Mouse (Mus musculus): ENCODE data around the gene Milr1. TPM values are rescaled to one million over a fixed set of nuclear protein-coding genes. Genes with fewer than 3 reads are reported as not detected.
"Not testable (repeated sequence)": the region's sequence is repeated elsewhere in the genome, so short reads cannot be mapped to it uniquely, and the experiment has no call there.

The Milr1 gene
- polyA plus RNA-seq, 1 experiment from 2014 or later = 1.2 TPM

- under 1% methylated on average over 56 of the region's 58 CpGs for WGBS (ENCODE audit: insufficient replicate concordance)
Measured at GRCm38 (mm10) chr11:106788775-106789459, 37.9 kb downstream of the Milr1 start, which contains the start of the genes Ddx5 and Cep95. Ddx5 (minus strand) TSS chr11:106789185. Cep95 (plus strand) TSS chr11:106789252.

GRCm38 (mm10) chr11:106789649-106790048, 38.6 kb downstream of the Milr1 start:
- H3K27ac ChIP-seq (ENCODE audit: low read depth, low read length) = peak overlapping the region; percentile 97
- 1% methylated on average over 6 of the region's 6 CpGs for WGBS (ENCODE audit: insufficient replicate concordance)
- ATAC-seq (replicated peaks; ENCODE audit: insufficient number of reproducible peaks, low FRiP score, low TSS enrichment) = no peak
- peaks cover 16% of the 10 kb centered on the region for H3K36me3 ChIP-seq (ENCODE audit: control insufficient read depth, insufficient read depth, low read length)
- no peaks in the 10 kb centered on the region for H3K9me3 ChIP-seq (replicated peaks; ENCODE audit: control insufficient read depth, low read length)
- H3K27me3 ChIP-seq (ENCODE audit: control insufficient read depth, insufficient read depth, low read length) = no peaks in the 10 kb centered on the region
- H3K9ac ChIP-seq (ENCODE audit: low read depth, low read length) = peak overlapping the region; percentile 98
- peak overlapping the region; percentile 80 for H3K4me2 ChIP-seq
- H3K4me3 ChIP-seq (ENCODE audit: low read depth, low read length) = peak overlapping the region; percentile 93
- H3K4me1 ChIP-seq (ENCODE audit: control insufficient read depth, insufficient read depth, low read length) = peaks cover 8% of the 10 kb centered on the region; the same call in 1 of the 2 replicates

More at GRCm38 (mm10) chr11:106788775-106789459, 37.9 kb downstream of the Milr1 start, which contains the start of the genes Ddx5 and Cep95:
- ATAC-seq (replicated peaks; ENCODE audit: insufficient number of reproducible peaks, low FRiP score, low TSS enrichment) = peak; percentile 92
- H3K4me2 ChIP-seq = peak within 1 kb of the TSS; percentile 80
- H3K27me3 ChIP-seq (ENCODE audit: control insufficient read depth, insufficient read depth, low read length) = no peaks in the 10 kb centered on the region
- H3K4me1 ChIP-seq (ENCODE audit: control insufficient read depth, insufficient read depth, low read length) = peaks cover 8% of the 10 kb centered on the region; the same call in 1 of the 2 replicates
- H3K9ac ChIP-seq (ENCODE audit: low read depth, low read length) = peak within 1 kb of the TSS; percentile 98
- peaks cover 16% of the 10 kb centered on the region for H3K36me3 ChIP-seq (ENCODE audit: control insufficient read depth, insufficient read depth, low read length)
- peak within 1 kb of the TSS; percentile 97 for H3K27ac ChIP-seq (ENCODE audit: low read depth, low read length)
- peak within 1 kb of the TSS; percentile 93 for H3K4me3 ChIP-seq (ENCODE audit: low read depth, low read length)
- no peaks in the 10 kb centered on the region for H3K9me3 ChIP-seq (replicated peaks; ENCODE audit: control insufficient read depth, low read length)

- H3K36me3 ChIP-seq (ENCODE audit: control insufficient read depth, insufficient read depth, low read length) = peaks cover 10% of the 10 kb centered on the region
Measured at GRCm38 (mm10) chr11:106793846-106794245, 42.8 kb downstream of the Milr1 start.

GRCm38 (mm10) chr11:106795679-106796078, 44.7 kb downstream of the Milr1 start:
- H3K36me3 ChIP-seq (ENCODE audit: control insufficient read depth, insufficient read depth, low read length) = peaks cover 20% of the 10 kb centered on the region
- H3K27me3 ChIP-seq (ENCODE audit: control insufficient read depth, insufficient read depth, low read length) = no peaks in the 10 kb centered on the region
- H3K4me2 ChIP-seq = no peak overlapping the region
- ATAC-seq (replicated peaks; ENCODE audit: insufficient number of reproducible peaks, low FRiP score, low TSS enrichment) = no peak
- no peak overlapping the region for H3K9ac ChIP-seq (ENCODE audit: low read depth, low read length)
- WGBS (ENCODE audit: insufficient replicate concordance) = 44% methylated on average over 9 of the region's 9 CpGs
- 0 out of 2 replicates have a peak, but pooled peaks cover 3% of the 10 kb centered on the region for H3K4me1 ChIP-seq (ENCODE audit: control insufficient read depth, insufficient read depth, low read length)
- H3K4me3 ChIP-seq (ENCODE audit: low read depth, low read length) = no peak overlapping the region
- H3K9me3 ChIP-seq (replicated peaks; ENCODE audit: control insufficient read depth, low read length) = no peaks in the 10 kb centered on the region
- no peak overlapping the region for H3K27ac ChIP-seq (ENCODE audit: low read depth, low read length)

More at GRCm38 (mm10) chr11:106793846-106794245, 42.8 kb downstream of the Milr1 start:
- Histone ChIP-seq H3K4me1 (ENCODE audit: control insufficient read depth, insufficient read depth, low read length) (peaks cover 8% of the 10 kb centered on the region; the same call in 1 of the 2 replicates), H3K27ac (ENCODE audit: low read depth, low read length) (no peak overlapping the region), H3K4me3 (ENCODE audit: low read depth, low read length) (no peak overlapping the region), H3K27me3 (ENCODE audit: control insufficient read depth, insufficient read depth, low read length) (no peaks in the 10 kb centered on the region), H3K4me2 (no peak overlapping the region), H3K9ac (ENCODE audit: low read depth, low read length) (no peak overlapping the region), H3K9me3 (replicated peaks; ENCODE audit: control insufficient read depth, low read length) (no peaks in the 10 kb centered on the region)
- WGBS (ENCODE audit: insufficient replicate concordance) = 80% methylated on average over 4 of the region's 4 CpGs
- no peak for ATAC-seq (replicated peaks; ENCODE audit: insufficient number of reproducible peaks, low FRiP score, low TSS enrichment)

GRCm38 (mm10) chr11:106802069-106802627, 51.1 kb downstream of the Milr1 start:
- peaks cover 31% of the 10 kb centered on the region for H3K36me3 ChIP-seq (ENCODE audit: control insufficient read depth, insufficient read depth, low read length)
- no peak overlapping the region for H3K9ac ChIP-seq (ENCODE audit: low read depth, low read length)
- ATAC-seq (replicated peaks; ENCODE audit: insufficient number of reproducible peaks, low FRiP score, low TSS enrichment) = no peak
- H3K27me3 ChIP-seq (ENCODE audit: control insufficient read depth, insufficient read depth, low read length) = no peaks in the 10 kb centered on the region
- H3K4me3 ChIP-seq (ENCODE audit: low read depth, low read length) = no peak overlapping the region
- no peak overlapping the region for H3K27ac ChIP-seq (ENCODE audit: low read depth, low read length)
- no peaks in the 10 kb centered on the region for H3K4me1 ChIP-seq (ENCODE audit: control insufficient read depth, insufficient read depth, low read length)
- H3K9me3 ChIP-seq (replicated peaks; ENCODE audit: control insufficient read depth, low read length) = no peaks in the 10 kb centered on the region
- H3K4me2 ChIP-seq = no peak overlapping the region
- 87% methylated on average over 10 of the region's 10 CpGs for WGBS (ENCODE audit: insufficient replicate concordance)

- not testable (repeated sequence) for H3K4me2 ChIP-seq; H3K4me3 ChIP-seq (ENCODE audit: low read depth, low read length); H3K9ac ChIP-seq (ENCODE audit: low read depth, low read length); H3K27ac ChIP-seq (ENCODE audit: low read depth, low read length); ATAC-seq (replicated peaks; ENCODE audit: insufficient number of reproducible peaks, low FRiP score, low TSS enrichment); H3K4me1 ChIP-seq (ENCODE audit: control insufficient read depth, insufficient read depth, low read length); H3K27me3 ChIP-seq (ENCODE audit: control insufficient read depth, insufficient read depth, low read length); H3K9me3 ChIP-seq (replicated peaks; ENCODE audit: control insufficient read depth, low read length)
- H3K36me3 ChIP-seq (ENCODE audit: control insufficient read depth, insufficient read depth, low read length) = peaks cover 13% of the 10 kb centered on the region
- WGBS (ENCODE audit: insufficient replicate concordance) = 80% methylated on average over 1 of the region's 1 CpGs
Measured at GRCm38 (mm10) chr11:106807442-106807841, 56.4 kb downstream of the Milr1 start.

GRCm38 (mm10) chr11:106812410-106813136, 61.5 kb downstream of the Milr1 start:
- Histone ChIP-seq H3K27ac (ENCODE audit: low read depth, low read length) (no peak overlapping the region), H3K9ac (ENCODE audit: low read depth, low read length) (no peak overlapping the region), H3K4me2 (no peak overlapping the region), H3K4me1 (ENCODE audit: control insufficient read depth, insufficient read depth, low read length) (peaks cover 7% of the 10 kb centered on the region; the same call in 1 of the 2 replicates), H3K36me3 (ENCODE audit: control insufficient read depth, insufficient read depth, low read length) (peaks cover 14% of the 10 kb centered on the region), H3K4me3 (ENCODE audit: low read depth, low read length) (no peak overlapping the region), H3K9me3 (replicated peaks; ENCODE audit: control insufficient read depth, low read length) (no peaks in the 10 kb centered on the region), H3K27me3 (ENCODE audit: control insufficient read depth, insufficient read depth, low read length) (no peaks in the 10 kb centered on the region)
- 85% methylated on average over 7 of the region's 7 CpGs for WGBS (ENCODE audit: insufficient replicate concordance)
- ATAC-seq (replicated peaks; ENCODE audit: insufficient number of reproducible peaks, low FRiP score, low TSS enrichment) = no peak

- peaks cover 19% of the 10 kb centered on the region for H3K4me1 ChIP-seq (ENCODE audit: control insufficient read depth, insufficient read depth, low read length)
- H3K4me3 ChIP-seq (ENCODE audit: low read depth, low read length) = no peak overlapping the region
- no peak overlapping the region for H3K27ac ChIP-seq (ENCODE audit: low read depth, low read length)
- WGBS (ENCODE audit: insufficient replicate concordance) = 75% methylated on average over 14 of the region's 14 CpGs
- no peak overlapping the region for H3K9ac ChIP-seq (ENCODE audit: low read depth, low read length)
- H3K27me3 ChIP-seq (ENCODE audit: control insufficient read depth, insufficient read depth, low read length) = no peaks in the 10 kb centered on the region
- peaks cover 25% of the 10 kb centered on the region for H3K36me3 ChIP-seq (ENCODE audit: control insufficient read depth, insufficient read depth, low read length)
- H3K4me2 ChIP-seq = no peak overlapping the region
- no peak for ATAC-seq (replicated peaks; ENCODE audit: insufficient number of reproducible peaks, low FRiP score, low TSS enrichment)
- H3K9me3 ChIP-seq (replicated peaks; ENCODE audit: control insufficient read depth, low read length) = no peaks in the 10 kb centered on the region
Measured at GRCm38 (mm10) chr11:106814601-106815320, 63.7 kb downstream of the Milr1 start.

Data from heart, embryonic 11.5 days (tissue).